Mouse (Mus musculus) intestine, postnatal 0 days (tissue): Measurements from ENCODE around the gene Psip1. TPM values are rescaled to one million over a fixed set of nuclear protein-coding genes. Genes with fewer than 3 reads are reported as not detected.
"Not testable (repeated sequence)": the region's sequence is repeated elsewhere in the genome, so short reads cannot be mapped to it uniquely, and the experiment has no call there.

Experiments used
- ATAC-seq: fragments of 200-750 bp; cut with Nextera tagmentation; 2 replicates; pipeline ENCODE4 v1.8.0; 2017; ENCODE audit warnings: mild to moderate bottlenecking, moderate TSS enrichment, moderate library complexity
- H3K27ac ChIP-seq: fragments of 300-500 bp; sonication (generic); 2 replicates; pipeline ENCODE4 v1.5.1; 2014; ENCODE audit warnings: mild to moderate bottlenecking, low read depth, low read length, moderate library complexity
- H3K27me3 ChIP-seq: fragments of 300-500 bp; sonication (generic); replicated peaks from 2 replicates; pipeline ENCODE4 v1.6.1; 2014; ENCODE audit warnings: low read length, mixed read lengths; ENCODE audit not compliant: control insufficient read depth, insufficient read depth
- H3K36me3 ChIP-seq: fragments of 300-500 bp; sonication (generic); 2 replicates; pipeline ENCODE4 v1.6.1; 2014; ENCODE audit warnings: mild to moderate bottlenecking, moderate library complexity; ENCODE audit not compliant: control insufficient read depth, insufficient read depth
- H3K4me1 ChIP-seq: fragments of 300-500 bp; sonication (generic); replicated peaks from 2 replicates; pipeline ENCODE4 v1.6.1; 2014; ENCODE audit warnings: antibody characterized with exemption, low read length, mixed read lengths; ENCODE audit not compliant: control insufficient read depth, insufficient read depth
- H3K4me2 ChIP-seq: fragments of 300-500 bp; sonication (generic); replicated peaks from 2 replicates; pipeline ENCODE4 v1.6.1; 2014; ENCODE audit warnings: low read depth, mild to moderate bottlenecking, moderate library complexity
- H3K4me3 ChIP-seq: fragments of 300-500 bp; sonication (generic); 2 replicates; pipeline ENCODE4 v1.5.1; 2014; ENCODE audit warnings: low read depth, low read length
- H3K9ac ChIP-seq: fragments of 300-500 bp; sonication (generic); 2 replicates; pipeline ENCODE4 v1.6.1; 2014; ENCODE audit warnings: mild to moderate bottlenecking, low read depth, low read length
- H3K9me3 ChIP-seq: fragments of 300-500 bp; sonication (generic); 2 replicates; pipeline ENCODE4 v1.6.1; 2016; ENCODE audit warnings: mixed run types; ENCODE audit not compliant: control insufficient read depth
- CTCF ChIP-seq: sonication (generic); IDR thresholded peaks from 2 replicates; pipeline ENCODE4 v1.5.1; 2016; ENCODE audit warnings: low read depth, mild to moderate bottlenecking, control low read depth, antibody characterized with exemption, moderate library complexity
- WGBS: fragments of 180-500 bp; shearing (Covaris S2); extraction: QIAGEN DNeasy Blood & Tissue Kit; methylation state at CpG from one replicate; pipeline ENCODE4 v1.1.7; 2014; 5-methylcytosine and 5-hydroxymethylcytosine counted together
- polyA plus RNA-seq: library from polyadenylated mRNA; unstranded; fragments of >200 nt; fragmentation: Nextera tagmentation; extraction: Ambion mirVana; gene quantifications from 2 replicates; pipeline ENCODE4 v1.2.1, GENCODE M21; 2015

Psip1 gene
- polyA plus RNA-seq = 32.1 and 32.4 TPM in 2 replicates

GRCm38 (mm10) chr4:83486117-83486901 is at the start of gene Psip1:
Gene Psip1, minus strand, starts transcription at chr4:83486459.
- under 1% methylated on average over 68 of the region's 86 CpGs for WGBS
- peak within 1 kb of the TSS; percentile 91 for H3K4me3 ChIP-seq
- peak within 1 kb of the TSS; percentile 78 for H3K4me2 ChIP-seq
- peak; percentile 94 for ATAC-seq
- peak; percentile 54 for TF ChIP-seq CTCF
- peak within 1 kb of the TSS; percentile 87 for H3K27ac ChIP-seq
- no peaks in the 10 kb centered on the region for H3K27me3 ChIP-seq
- H3K9me3 ChIP-seq = no peaks in the 10 kb centered on the region
- 0 out of 2 replicates have a peak, but pooled peaks cover 3% of the 10 kb centered on the region for H3K4me1 ChIP-seq
- H3K36me3 ChIP-seq = no peaks in the 10 kb centered on the region; the same call in 1 of the 2 replicates
- H3K9ac ChIP-seq = peak within 1 kb of the TSS; percentile 71

GRCm38 (mm10) chr4:83534024-83534423 is 47.8 kb upstream of the Psip1 start:
- Histone ChIP-seq H3K9me3 (no peaks in the 10 kb centered on the region), H3K4me2 (no peak overlapping the region), H3K4me3 (no peak overlapping the region), H3K27ac (no peak overlapping the region), H3K9ac (no peak overlapping the region), H3K36me3 (no peaks in the 10 kb centered on the region), H3K27me3 (no peaks in the 10 kb centered on the region), H3K4me1 (no peaks in the 10 kb centered on the region)
- no peak for ATAC-seq
- 27% methylated on average over 7 of the region's 7 CpGs for WGBS
- no peak for TF ChIP-seq CTCF

- no peaks in the 10 kb centered on the region for H3K36me3 ChIP-seq
- WGBS = 77% methylated on average over 9 of the region's 9 CpGs
- H3K4me1 ChIP-seq = no peaks in the 10 kb centered on the region
- no peak overlapping the region for H3K4me3 ChIP-seq
- H3K27ac ChIP-seq = no peak overlapping the region
- H3K9me3 ChIP-seq = no peaks in the 10 kb centered on the region
- ATAC-seq = no peak
- H3K4me2 ChIP-seq = no peak overlapping the region
- no peak overlapping the region for H3K9ac ChIP-seq
- H3K27me3 ChIP-seq = no peaks in the 10 kb centered on the region
- peak; percentile 31 for TF ChIP-seq CTCF
Measured at GRCm38 (mm10) chr4:83533168-83533911, 47.1 kb upstream of the Psip1 start.

GRCm38 (mm10) chr4:83530060-83530459 is 43.8 kb upstream of the Psip1 start:
- not testable (repeated sequence) for H3K4me3 ChIP-seq, H3K27me3 ChIP-seq, ATAC-seq, H3K36me3 ChIP-seq, H3K4me2 ChIP-seq, H3K27ac ChIP-seq, H3K9me3 ChIP-seq, H3K4me1 ChIP-seq, H3K9ac ChIP-seq
- TF ChIP-seq CTCF = peak; percentile 25; the same call in 1 of the 2 replicates
- WGBS = 94% methylated on average over 4 of the region's 4 CpGs

- Histone ChIP-seq H3K9me3 (no peaks in the 10 kb centered on the region), H3K4me1 (0 out of 2 replicates have a peak, but pooled peaks cover 2% of the 10 kb centered on the region), H3K9ac (no peak overlapping the region), H3K36me3 (no peaks in the 10 kb centered on the region), H3K4me3 (no peak overlapping the region), H3K27me3 (no peaks in the 10 kb centered on the region), H3K27ac (no peak overlapping the region), H3K4me2 (no peak overlapping the region)
- ATAC-seq = no peak
- peak; percentile 58 for TF ChIP-seq CTCF
Measured at GRCm38 (mm10) chr4:83527921-83528320, 41.7 kb upstream of the Psip1 start.

- no peak overlapping the region for H3K4me2 ChIP-seq
- no peak overlapping the region for H3K9ac ChIP-seq
- H3K9me3 ChIP-seq = no peaks in the 10 kb centered on the region
- H3K36me3 ChIP-seq = no peaks in the 10 kb centered on the region
- ATAC-seq = no peak
- TF ChIP-seq CTCF = no peak
- no peaks in the 10 kb centered on the region for H3K27me3 ChIP-seq
- no peak overlapping the region for H3K27ac ChIP-seq
- 0 out of 2 replicates have a peak, but pooled peaks cover 2% of the 10 kb centered on the region for H3K4me1 ChIP-seq
- H3K4me3 ChIP-seq = no peak overlapping the region
- 68% methylated on average over 6 of the region's 6 CpGs for WGBS
Measured at GRCm38 (mm10) chr4:83526988-83527334, 40.7 kb upstream of the Psip1 start.
